Mouse (Mus musculus) adipocyte (in vitro differentiated cells): ENCODE measurements at regions not wholly inside any gene's neighbourhood (a gene's known extent, or its start where the extent isn't known, plus 50 kb on each side); places are given as distances from the start of the nearest gene placed in this dataset.

Experiments
- DNase-seq: peaks from one replicate; pipeline ENCODE4 v3.0.0-alpha.2; 2016; ENCODE audit warnings: low spot score

- DNase-seq, result no peak
Observed at GRCm38 (mm10) chr7:111337053-111337452, 254.2 kb upstream of the Eif4g2 start.

GRCm38 (mm10) chr7:111322901-111323300 lies 240.1 kb upstream of the Eif4g2 start:
- no peak for DNase-seq

- DNase-seq, result no peak
Observed at GRCm38 (mm10) chr7:111319917-111320316, 237.1 kb upstream of the Eif4g2 start.

- no peak for DNase-seq
Observed at GRCm38 (mm10) chr7:111316479-111316990, 233.7 kb upstream of the Eif4g2 start.

GRCm38 (mm10) chr7:111313921-111314320 lies 231.1 kb upstream of the Eif4g2 start:
- no peak for DNase-seq

GRCm38 (mm10) chr7:111305196-111305595 lies 222.4 kb upstream of the Eif4g2 start:
- DNase-seq, result no peak

- DNase-seq, result no peak
Observed at GRCm38 (mm10) chr7:111301791-111302488, 219.1 kb upstream of the Eif4g2 start.

GRCm38 (mm10) chr7:111297174-111297902 lies 214.5 kb upstream of the Eif4g2 start:
- no peak for DNase-seq

- DNase-seq, result no peak
Observed at GRCm38 (mm10) chr7:111283411-111283955, 200.7 kb upstream of the Eif4g2 start.

- no peak for DNase-seq
Observed at GRCm38 (mm10) chr7:111282314-111282713, 199.5 kb upstream of the Eif4g2 start.

- no peak for DNase-seq
Observed at GRCm38 (mm10) chr7:111277703-111278102, 194.9 kb upstream of the Eif4g2 start.

- no peak for DNase-seq
Observed at GRCm38 (mm10) chr7:111273839-111274238, 191.0 kb upstream of the Eif4g2 start.

- DNase-seq, result no peak
Observed at GRCm38 (mm10) chr7:111270874-111271273, 188.0 kb upstream of the Eif4g2 start.

- DNase-seq, result no peak
Observed at GRCm38 (mm10) chr7:111268197-111268596, 185.4 kb upstream of the Eif4g2 start.

GRCm38 (mm10) chr7:111263302-111263701 lies 180.5 kb upstream of the Eif4g2 start:
- no peak for DNase-seq

GRCm38 (mm10) chr7:111259630-111260574 lies 177.1 kb upstream of the Eif4g2 start:
- peak; percentile 68 for DNase-seq

GRCm38 (mm10) chr7:111257842-111258241 lies 175.0 kb upstream of the Eif4g2 start:
- DNase-seq, result no peak

- DNase-seq, result no peak
Observed at GRCm38 (mm10) chr7:111256199-111256598, 173.4 kb upstream of the Eif4g2 start.

GRCm38 (mm10) chr7:111249606-111250005 lies 166.8 kb upstream of the Eif4g2 start:
- DNase-seq, result peak; percentile 84

GRCm38 (mm10) chr7:111245488-111245887 lies 162.7 kb upstream of the Eif4g2 start:
- DNase-seq, result no peak

- DNase-seq, result peak; percentile 62
Observed at GRCm38 (mm10) chr7:111245067-111245466, 162.2 kb upstream of the Eif4g2 start.

- DNase-seq, result no peak
Observed at GRCm38 (mm10) chr7:111243831-111244230, 161.0 kb upstream of the Eif4g2 start.
